Mouse (Mus musculus) cerebellum, adult 2 months (tissue): Measurements from ENCODE around the gene Wdr91.

Source experiments
- CTCF ChIP-seq: fragments of 200-500 bp; IDR thresholded peaks from 2 replicates; pipeline ENCODE4 v1.5.1; 2011; ENCODE audit warnings: low read depth, mild to moderate bottlenecking, control low read depth, low read length, moderate library complexity, borderline replicate concordance; ENCODE audit not compliant: insufficient read depth
- POLR2A ChIP-seq: fragments of 200-500 bp; IDR thresholded peaks from 2 replicates; pipeline ENCODE4 v1.6.1; 2011; ENCODE audit warnings: low read length, control low read depth, borderline replicate concordance; ENCODE audit not compliant: insufficient read depth

DNA sequence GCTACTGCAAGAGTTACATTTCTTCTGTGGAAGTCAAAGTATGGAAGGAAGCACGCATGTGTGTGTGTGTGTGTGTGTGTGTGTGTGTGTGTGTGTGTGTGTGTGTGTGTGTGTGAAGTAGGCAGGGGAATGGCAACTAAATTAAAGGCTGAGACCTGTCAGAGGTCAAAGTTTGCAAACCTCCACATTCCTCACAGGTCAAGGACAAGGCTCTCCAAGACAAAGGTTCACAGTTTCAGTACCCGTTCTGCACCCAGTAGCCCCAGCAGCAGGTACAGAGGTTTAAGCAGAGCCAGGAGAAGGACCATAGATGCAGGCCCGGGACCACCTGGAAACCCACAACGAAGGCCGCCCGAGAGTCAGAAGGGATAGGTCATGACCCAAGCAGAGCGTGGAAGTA is 8.5 kb upstream of the Wdr91 start:
- TF ChIP-seq CTCF: no peak
- TF ChIP-seq POLR2A: no peak
